Mouse (Mus musculus): ENCODE results near the gene Pxn.
A peak's percentile ranks its signal among the peaks of the same experiment; 100 is the strongest.

The Pxn gene

DNA sequence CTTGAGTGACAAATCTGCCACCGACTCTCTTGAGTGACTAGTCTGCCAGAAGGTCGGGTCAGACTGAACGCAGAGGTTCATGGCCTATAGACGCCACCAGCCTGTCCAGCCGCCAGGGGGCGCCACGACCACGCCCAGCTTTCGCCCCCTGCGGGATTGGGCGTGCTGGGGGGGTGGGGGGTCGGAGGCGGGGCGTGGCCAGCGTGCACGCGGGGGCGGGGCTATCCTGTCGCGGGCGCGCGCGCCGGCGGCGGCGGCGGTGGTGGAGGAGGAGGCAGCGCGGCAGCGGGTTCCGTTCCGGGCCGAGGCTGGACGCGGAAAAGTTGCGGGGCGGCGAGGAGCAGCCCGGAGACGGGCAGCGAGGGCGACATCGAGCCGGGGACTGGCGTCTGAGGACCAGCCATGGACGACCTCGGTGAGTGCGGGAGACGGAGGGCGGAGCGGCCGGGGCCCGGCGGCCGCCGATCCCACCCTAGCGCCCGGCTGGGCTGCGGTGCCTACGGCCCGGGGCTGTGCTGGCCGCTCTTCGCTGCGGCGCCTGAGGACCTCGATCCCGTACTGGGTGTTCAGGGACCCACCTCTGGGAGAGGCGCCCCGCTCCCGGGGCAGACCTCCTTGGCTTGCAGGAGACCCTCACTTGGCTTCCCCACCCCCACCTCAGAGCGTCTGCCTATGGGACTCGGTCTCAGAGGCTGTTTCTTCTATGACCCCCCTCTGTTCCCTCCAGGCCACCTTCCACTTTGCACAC, at the start of gene Pxn:
Pxn (plus strand) TSS at position 223 of the 748 bp plus-strand sequence.
- DNase-seq: peak; percentile 93

DNA sequence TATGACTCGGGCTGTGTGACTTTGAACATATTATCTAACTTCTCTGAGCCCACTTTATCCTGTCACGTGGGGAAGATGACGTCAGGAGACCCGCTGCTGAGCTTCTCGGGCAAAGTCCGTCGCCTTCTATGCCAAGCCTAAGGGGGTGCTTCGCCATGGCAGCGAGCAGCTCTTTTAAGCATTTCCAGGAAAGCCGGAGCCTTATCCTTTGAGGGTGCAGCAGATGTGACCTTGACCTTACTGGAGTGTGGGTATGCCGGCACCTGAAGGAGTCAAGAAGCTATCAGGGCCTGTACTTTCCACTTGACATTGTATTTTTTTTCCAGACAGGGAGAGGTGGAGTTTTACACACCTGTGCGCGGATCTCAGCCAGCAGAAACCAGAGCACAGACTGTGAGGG, 47.6 kb upstream of the Pxn start:
- DNase-seq: no peak

DNA sequence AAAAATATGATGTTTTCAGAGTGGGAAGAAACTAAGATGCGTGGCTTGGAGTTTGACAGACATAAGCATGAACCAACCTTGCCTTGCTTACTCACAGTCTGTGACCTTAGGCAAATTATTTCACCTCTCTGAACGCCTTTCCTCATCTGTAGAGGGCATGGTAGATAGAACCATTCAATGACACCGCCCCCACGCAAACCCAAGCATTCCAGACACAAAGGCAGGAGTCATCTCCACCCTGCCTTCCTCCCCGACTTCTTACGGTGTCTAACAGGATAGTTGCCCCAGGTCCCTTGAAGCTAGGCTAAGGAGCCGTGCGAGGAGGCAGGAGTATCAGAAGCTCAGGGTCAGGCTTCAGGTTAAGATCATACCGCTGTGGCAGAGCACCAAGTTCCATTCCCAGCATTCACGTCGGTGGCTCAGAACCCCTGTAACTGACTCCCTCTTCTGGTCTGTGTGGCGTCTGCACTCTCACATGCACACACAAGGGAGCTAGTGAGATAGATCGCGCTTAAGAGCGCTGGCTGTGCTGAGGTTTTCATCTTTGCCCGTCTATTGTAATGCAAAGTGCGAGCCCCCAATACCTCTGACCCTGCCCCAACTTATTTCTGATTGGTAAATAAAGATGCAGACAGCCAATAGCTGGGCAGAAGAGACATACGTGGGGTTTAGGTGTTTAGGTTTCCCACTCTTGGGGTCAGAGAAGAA, 41.9 kb upstream of the Pxn start:
- no peak for DNase-seq

DNA sequence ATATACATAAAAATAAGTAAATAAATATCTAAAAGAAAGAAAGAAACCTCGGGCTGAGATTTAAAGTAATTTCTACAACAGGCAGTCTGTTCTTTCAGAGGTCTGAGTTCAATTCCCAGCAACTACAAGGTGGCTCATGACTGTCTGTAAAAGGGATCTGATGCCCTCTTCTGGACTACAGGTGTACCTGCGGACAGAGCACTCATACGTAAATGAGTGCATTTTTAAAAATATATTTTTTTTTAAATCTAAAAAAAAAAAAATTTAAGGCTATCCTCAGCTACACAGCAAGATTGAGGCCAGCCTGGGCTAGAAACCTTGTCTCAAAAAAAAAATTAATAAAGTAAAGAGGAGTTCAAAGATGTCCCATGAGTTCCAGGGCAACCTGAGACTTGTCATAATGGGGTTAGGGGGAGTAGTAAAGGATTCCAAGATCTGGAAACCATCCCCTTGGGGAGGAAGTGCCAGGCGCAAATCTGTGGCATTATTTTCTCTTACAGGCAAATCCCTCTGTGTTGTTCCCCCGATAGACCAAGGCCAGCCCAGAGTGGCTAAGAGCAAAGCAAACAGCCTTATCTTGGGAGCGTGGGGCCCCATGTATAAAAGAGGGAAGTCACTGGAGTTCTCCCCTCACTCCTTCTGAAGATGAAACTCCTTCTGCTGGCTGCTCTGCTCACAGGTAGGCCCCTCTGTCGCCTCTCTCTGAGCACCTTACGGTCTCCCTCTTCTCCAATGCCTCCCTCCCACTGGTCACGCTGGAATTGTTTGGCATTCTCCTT, 40.6 kb upstream of the Pxn start, which contains the start of gene Pla2g1b:
Pla2g1b (plus strand) TSS at position 621 of the 779 bp plus-strand sequence.
- DNase-seq: peak; percentile 32

DNA sequence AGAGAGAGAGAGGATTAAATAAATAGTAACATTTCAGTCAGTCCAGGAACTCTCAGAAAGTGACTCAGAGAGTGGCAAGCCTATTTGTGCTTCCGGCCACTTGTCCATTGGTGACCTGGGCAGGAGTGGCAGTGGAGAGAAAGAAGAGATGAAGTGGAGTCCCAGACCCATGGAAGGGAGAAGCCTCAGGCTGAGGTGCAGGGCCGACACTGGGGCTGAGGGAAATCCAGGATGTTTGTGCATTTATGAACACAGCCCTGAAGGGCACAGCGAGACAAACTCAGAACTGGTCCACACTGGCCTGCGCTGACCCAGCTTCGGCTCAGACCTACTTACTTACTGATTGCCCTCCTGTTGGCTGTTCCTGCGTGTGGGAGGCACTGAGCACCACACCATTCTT, 36.7 kb upstream of the Pxn start:
- DNase-seq: peak; percentile 66

DNA sequence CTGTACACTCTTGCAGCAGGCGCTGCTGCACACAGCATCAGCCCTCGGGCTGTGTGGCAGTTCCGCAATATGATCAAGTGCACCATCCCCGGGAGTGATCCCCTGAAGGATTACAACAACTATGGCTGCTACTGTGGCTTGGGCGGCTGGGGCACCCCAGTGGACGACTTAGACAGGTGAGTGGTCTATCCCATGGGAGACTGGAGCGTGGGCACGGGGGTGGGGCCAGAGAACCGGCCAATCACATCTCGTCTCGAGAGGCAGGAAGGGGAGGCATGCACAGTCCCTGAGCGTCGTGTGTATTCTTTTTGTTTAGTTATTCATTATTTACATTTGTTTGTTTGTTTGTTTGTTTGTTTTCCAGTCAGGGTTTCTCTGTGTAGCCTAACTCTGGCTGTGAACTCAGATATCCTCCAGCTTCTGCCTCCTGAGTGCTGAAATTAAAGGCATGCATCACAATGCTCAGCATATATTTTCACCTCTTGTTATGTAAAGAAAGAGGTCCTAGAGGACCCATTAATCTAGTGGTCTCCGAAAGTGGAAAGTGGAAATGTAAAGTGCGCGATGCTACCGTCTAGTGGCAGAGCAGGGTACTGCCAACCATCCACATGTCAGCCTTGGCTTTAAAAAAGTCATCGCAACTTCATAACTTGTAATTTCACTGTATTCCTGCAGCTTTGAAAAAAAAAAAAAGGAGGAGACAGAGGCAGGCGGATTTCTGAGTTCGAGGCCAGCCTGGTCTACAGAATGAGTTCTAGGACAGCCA, 35.5 kb upstream of the Pxn start:
- DNase-seq: peak; percentile 72

DNA sequence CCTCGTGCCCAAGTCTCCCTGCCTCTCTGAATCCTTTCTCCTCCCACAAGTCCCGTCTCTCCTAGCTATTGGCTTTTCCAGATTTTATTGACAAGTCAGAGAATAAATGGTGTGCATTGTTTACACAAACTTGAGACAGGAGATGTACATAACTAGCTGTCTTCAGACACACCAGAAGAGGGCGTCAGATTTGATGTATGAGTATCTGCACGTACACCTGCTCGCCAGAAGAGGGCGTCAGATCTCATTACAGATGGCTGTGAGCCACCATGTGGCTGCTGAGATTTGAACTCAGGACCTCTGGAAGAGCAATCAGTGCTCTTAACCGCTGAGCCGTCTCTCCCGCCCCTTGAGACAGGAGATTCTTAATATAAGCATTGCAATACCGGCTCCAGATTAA, 33.3 kb upstream of the Pxn start:
- no peak for DNase-seq

DNA sequence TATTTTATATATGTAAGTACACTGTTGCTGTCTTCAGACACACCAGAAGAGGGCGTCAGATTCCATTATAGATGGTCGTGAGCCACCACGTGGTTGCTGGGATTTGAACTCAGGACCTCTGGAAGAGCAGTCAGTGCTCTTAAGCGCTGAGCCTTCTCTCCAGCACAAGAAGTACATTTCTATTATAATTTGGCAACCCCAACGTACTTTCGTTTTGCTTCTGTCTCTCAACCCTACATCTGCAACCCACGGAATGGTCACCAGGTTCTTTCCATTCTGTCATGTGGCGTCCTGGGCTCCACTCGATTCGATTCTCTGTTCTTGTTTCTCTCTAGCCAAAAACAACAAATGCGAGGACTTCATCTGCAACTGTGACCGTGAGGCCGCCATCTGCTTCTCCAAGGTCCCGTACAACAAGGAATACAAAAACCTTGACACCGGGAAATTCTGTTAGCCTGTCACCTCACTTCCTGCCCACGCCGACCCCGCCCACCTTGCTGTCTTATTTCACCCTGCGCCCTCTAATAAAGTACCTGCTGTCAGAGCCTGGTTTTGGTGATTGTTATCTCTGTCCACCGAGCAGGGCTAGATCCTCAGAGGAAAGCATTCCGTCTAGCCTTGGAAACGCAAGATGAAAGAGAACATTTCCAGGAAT, 32.2 kb upstream of the Pxn start:
- no peak for DNase-seq

DNA sequence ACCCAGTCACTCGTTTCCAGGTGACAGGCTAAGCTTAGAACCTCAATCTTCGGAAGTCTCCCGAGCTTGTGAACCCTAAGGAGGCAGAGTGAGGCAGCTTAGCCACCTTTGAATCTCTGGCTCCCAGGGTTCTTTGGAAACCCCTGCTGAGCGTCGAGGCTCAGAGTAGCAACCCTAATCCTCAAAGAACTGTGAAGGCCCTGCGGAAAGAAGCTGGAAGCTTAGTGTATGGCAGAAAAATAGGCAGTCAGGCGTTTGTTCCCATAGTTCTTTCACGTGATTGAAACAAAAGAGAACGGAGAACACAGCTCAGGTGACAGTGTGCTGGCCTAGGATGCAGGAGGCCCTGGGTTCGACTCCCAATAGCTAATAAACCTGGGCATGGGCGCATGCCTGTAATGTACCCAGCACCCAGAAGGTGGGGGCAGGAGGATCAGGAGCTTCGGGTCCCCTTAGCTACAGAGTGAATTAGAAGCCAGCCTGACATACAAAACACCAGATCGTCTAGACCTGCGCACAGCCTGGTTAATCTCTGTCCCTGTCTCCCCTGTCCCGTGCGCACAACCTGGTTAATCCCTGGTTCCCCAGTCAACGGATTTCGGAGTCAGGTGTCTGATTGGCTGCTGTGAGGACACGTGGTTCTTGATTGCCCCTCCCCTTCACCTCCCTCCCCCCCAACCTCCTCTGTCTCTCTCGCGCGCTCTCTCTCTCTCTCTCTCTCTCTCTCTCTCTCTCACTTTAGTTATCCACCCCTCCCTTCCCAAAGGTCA, 31.0 kb upstream of the Pxn start:
- DNase-seq: peak; percentile 50

DNA sequence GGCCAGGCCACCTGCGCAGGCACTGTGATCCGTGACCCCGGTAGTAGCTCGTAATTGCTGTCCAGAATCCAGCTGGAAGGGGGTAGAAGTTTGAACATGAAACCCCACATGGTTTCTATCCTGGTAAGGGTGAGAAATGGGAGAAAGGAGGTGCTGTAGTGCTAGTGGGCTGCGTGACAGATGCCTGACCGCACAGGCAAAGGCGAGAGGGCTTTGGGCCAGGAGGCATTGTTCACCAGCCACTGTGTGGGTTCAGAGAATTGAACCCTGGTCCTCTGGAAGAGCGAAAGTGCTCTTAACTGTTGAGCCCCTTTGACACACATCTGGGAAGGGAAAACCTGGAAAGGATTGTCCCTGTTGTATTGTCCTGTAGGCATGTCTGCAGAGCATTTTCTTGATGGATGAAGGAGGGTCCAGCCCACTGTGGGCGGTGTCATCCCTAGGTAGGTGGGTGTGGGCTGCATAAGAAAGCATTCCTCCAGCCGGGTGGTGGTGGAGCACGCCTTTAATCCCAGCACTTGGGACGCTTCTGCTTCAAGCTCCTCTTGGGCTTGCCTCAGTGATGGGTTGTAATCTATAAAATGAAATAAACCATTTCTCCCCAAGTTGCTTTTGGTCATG, 30.3 kb upstream of the Pxn start:
- DNase-seq: no peak

DNA sequence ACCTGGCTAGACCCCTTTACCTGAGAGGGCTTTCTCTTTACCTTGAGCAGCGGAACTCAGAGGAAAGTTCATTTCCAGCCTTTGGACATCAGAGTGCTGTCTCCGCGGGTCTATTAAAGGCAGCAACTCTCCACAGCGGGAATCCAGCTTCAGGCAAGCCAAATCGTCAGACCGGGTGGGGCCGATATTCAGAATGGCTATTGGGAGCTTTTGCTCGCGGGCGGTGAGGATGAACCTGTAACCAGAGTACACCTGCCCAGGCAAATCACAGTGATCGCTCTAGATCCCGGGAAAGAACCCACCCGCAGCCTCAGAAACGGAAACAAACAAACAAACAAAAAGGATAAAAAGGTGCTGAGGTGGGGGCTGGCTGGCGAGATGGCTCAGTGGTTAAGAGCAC, 26.9 kb upstream of the Pxn start:
- no peak for DNase-seq

DNA sequence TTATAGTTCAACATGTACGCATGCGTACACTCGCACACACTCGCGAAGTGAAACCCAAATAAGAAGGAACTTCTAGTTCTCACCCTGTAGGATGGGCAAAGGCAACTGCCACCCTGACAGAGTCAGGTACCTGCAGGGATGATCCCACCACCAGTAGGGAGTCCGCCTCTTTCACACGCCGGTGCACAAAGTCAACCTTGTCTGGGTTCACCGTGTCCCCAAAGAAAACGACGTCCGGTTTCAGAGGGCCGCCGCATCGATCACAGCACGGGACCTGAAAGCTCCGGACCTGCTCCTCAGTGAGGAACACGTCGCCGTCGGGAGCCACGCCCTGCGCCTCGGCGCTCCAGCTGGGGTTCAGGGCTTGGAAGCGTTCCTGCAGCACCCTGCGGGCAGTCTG, 26.4 kb upstream of the Pxn start:
- DNase-seq: peak; percentile 51

DNA sequence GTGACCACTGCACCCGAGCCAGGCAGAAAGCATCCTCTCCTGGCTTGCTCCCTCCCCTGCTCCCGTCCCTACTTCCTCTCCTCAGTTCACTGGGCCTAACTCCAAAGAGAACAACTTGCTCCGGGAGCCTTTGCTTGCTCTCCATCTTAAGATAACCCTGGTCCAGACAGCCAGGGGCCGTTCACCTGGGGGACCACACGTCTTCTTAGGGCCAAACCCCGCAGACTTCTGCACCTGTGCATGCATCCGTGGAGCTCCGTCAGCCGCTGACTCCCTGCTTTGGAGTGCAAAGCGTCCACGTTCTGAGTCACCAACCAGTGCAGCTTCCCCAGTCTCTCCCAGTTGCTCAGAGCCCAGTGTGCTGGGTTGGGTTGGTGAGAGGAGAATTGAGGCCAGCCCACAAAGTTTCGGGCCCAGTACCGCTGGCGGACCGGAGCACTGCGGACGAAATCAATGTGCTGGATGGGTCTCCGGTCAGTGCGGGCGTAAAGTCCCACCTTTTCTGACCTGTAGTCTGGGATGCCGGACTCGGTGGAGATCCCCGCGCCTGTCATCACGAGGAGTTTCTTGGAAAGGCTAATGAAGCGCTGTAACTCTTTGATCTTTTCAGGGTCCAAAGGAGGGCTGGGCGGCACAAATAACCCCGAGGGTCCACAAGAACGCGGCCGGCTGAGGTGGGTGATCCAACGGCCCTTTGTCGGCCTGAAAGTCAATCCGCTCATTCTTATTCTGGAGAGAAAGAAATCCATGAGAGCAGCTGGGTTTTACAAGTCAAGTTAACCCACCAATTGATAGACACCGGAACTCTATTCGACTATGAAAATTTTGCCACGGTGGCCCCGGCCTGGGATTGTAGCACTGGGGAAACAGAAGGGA, 23.8 kb upstream of the Pxn start:
- DNase-seq: no peak

DNA sequence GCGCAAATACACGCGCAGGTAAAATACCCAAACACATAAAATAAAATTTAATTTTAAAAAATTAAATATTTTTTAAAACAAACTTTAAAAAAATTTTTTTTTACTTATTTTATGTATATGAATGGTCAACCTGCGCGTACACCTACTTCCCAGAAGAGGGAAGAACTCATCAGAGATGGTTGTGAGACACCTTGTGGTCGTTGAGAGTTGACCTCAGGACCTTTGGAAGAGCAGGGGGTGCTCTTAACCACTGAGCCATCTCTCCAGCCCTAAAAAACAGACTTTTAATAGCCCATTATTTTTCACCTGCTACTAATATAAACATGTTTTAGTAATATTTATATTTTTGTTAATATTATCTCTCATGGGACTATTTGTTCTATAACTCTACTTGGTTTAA, 23.1 kb upstream of the Pxn start:
- DNase-seq: no peak

DNA sequence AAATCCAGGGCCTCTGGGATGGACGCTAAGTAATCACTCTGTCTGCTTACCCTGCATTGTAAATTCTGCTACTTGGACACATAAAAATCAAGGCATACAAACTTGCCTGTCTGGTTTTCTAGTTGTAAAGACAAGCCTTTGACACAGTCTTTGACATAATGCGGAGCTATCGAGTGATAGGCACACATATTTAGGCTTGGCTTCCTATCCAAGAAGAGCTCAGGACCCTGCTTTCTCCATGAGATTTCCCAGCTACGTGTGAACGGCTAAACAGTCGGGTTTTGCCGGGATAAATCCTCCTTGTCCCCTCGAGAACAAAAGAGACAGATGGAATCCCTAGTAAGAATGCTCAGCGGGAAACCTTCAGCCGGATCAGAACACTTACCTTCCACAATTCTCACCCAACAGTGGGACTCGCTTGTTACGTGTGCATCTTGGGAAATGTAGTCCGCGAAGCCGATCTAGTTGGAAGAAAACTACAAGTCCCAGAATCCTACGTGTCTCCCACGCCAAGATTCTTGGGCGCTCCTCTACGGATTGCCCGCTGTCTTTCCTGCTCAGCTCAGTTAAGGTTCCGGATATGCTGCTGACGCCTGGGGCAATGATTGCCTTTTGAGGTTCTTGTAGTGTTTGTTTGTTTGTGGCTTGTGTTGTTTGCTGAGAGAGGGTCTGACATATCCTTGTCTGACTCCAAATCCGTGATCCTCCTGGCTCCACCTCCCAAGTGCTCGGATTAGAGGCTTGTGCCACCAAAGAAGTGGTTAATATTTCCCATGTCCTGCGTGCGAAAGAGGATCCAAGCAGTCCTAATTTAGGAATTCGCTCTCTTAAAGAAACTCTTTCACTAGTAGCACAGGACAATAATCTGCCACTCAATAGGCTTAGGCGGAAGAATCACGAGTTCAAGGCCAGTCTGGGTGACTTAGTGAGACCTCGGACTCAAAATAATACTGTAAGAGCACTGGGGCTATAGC, 22.2 kb upstream of the Pxn start, which contains the start of gene Sirt4:
Sirt4 (minus strand) TSS at position 779 of the 974 bp plus-strand sequence.
- peak; percentile 93 for DNase-seq

DNA sequence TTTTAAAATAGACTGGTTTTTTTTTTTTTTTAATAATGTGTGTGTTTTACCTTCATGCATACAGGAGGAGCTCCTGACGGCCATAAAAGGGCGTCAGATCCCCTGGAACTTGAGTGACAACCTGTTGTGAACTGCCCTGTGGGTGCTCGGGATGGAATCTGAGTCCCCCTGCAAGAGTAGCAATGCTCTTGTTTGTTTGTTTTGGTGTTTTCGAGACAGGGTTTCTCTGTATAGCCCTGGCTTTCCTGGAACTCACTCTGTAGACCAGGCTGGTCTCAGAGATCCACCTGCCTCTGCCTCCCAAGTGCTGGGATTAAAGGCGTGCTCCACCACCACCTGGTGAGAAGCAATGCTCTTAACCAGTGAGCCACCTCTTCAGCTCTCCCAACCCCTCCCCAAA, 21.5 kb upstream of the Pxn start:
- no peak for DNase-seq

DNA sequence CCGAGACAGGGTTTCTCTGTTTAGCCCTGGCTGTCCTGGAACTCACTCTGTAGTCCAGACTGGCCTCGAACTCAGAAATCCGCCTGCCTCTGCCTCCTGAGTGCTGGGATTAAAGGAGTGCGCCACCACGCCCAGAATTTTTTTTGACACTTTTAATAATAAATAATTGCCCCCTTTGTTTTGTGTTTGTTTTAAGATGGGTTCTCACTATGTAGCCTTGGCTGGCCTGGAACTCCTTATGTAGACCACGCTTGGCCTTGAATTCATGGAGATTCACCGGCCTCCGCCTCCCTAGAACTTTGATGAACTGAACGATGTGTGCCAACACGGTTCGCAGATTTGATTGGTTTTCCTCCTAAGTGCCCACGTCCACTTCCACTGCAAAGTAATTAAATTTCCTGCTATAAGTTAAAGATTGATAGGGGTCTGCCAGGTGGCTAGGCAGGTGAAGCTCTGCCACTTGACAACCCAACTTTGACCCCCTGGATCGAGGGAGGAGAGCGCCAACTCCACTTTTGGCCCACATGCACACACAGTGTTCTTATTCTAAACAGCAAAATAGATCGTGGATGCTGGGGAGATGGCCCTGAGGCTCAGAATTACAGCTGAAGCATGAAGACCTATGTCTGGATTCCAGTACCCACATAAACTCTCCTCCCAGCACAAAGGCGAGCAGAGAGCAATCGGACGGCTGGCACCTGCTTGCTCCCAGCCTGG, 20.8 kb upstream of the Pxn start:
- no peak for DNase-seq

DNA sequence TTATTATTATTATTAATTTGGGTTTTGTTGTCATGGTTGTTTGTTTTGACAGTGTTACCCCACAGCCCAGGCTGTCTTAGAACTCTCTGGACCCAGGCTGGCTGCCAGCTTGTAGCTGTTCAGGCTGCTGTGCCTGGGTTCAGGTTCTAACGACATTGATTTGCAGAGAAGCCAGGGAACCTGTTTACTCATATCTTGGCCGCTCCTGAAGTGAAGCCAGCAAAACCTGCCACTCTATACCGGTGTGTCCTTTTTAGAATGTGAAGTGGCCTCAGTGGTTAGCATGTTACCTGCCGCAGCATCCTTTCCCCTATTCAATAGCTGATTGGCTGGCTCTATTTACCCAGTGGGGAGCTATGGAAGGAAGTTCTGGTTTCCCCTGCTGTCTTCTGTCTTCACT, 19.8 kb upstream of the Pxn start:
- no peak for DNase-seq

All from lung, postnatal 10 days (tissue).